13 mouse cellular contexts compared by ENCODE assay signal in the genomic region with DNA sequence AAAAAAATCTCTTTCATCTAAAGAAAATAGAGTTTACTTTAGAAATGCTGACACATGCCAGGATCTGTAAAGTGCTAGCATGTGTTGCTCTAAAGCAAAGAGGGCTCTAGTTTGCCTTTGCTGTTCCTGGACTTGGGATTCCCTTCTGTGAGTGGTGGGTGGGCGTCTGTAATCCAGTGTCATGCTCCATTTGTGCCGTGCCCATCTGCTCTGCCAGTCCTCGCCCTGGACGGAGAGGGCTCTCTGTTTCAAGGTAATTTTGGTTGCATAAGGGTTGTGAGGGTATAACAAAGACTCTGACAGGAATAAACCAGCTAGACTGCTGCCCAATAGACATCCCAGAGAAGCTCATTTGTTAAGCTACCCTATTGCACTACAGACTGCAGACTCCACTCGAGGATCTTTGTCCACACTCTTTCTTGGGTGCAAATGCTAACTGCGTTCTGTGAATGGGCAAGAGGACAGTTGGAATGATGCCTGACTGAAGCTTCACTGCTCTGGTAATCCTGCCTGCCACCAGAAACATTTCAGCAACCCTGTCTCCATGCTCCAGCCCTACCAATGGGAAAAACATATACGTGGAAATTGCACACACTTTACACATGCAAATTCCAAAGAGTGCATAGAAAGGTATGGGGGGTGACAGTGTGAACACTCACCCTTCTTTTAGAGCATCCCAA.
DNase-seq lines count a peak whose midpoint lies in the region; ATAC-seq and TF ChIP-seq lines count a peak whose summit lies in the region.
"Had no signal": no experiment of that assay in that cellular context is flagged by ENCODE, and none has a peak within 500 bp of the region (broad histone marks: within the 10 kb centered on the region; RNA-seq: fewer than 3 reads in every experiment).

No protein-coding gene starts in this region.

- H3K4me2 ChIP-seq in hindbrain, embryonic 11.5 days (replicated peaks; ENCODE audit: low read depth, low read length), result no peak overlapping the region
- H3K4me2 ChIP-seq in lung, embryonic 16.5 days (ENCODE audit: low read depth, low read length), result no peak overlapping the region
- no peak overlapping the region for H3K4me2 ChIP-seq in embryonic facial prominence, embryonic 12.5 days (replicated peaks)
- no peak overlapping the region for H3K4me2 ChIP-seq in midbrain, embryonic 15.5 days
- H3K4me2 ChIP-seq: forebrain, embryonic 13.5 days had no signal

- no peak for TF ChIP-seq CTCF in lung, adult 2 months (IDR thresholded peaks at IDR 0.05; ENCODE audit: insufficient read depth, low read length)

- 82% methylated on average over 7 of the region's 7 CpGs for WGBS in hindbrain, embryonic 10.5 days
- 71% methylated on average over 7 of the region's 7 CpGs for WGBS in hindbrain, embryonic 11.5 days
- 43% methylated on average over 7 of the region's 7 CpGs for WGBS in lung, embryonic 16.5 days
- WGBS in lung, adult 2 months, result 40% methylated on average over 7 of the region's 7 CpGs
- 54% methylated on average over 7 of the region's 7 CpGs for WGBS in embryonic facial prominence, embryonic 12.5 days
- WGBS in midbrain, embryonic 15.5 days, result 32% methylated on average over 7 of the region's 7 CpGs

- 0 out of 2 replicates have a peak overlapping the region, but pooled peaks have one; percentile 30 for H3K27ac ChIP-seq in hindbrain, embryonic 10.5 days
- no peak overlapping the region for H3K27ac ChIP-seq in hindbrain, embryonic 11.5 days (ENCODE audit: low read depth, low read length)
- peak overlapping the region; percentile 76 for H3K27ac ChIP-seq in lung, embryonic 16.5 days (ENCODE audit: low read length)
- H3K27ac ChIP-seq in embryonic facial prominence, embryonic 12.5 days, result 0 out of 2 replicates have a peak overlapping the region, but pooled peaks have one; percentile 33
- H3K27ac ChIP-seq in midbrain, embryonic 15.5 days, result peak overlapping the region; percentile 38; the same call in 1 of the 2 replicates
- H3K27ac ChIP-seq: forebrain, embryonic 13.5 days; kidney, postnatal 0 days had no signal

- H3K36me3 ChIP-seq in hindbrain, embryonic 10.5 days, result no peaks in the 10 kb centered on the region
- H3K36me3 ChIP-seq in hindbrain, embryonic 11.5 days (ENCODE audit: control insufficient read depth, insufficient read depth, low read length), result no peaks in the 10 kb centered on the region
- H3K36me3 ChIP-seq in lung, embryonic 16.5 days (ENCODE audit: control insufficient read depth, insufficient read depth, low read length), result no peaks in the 10 kb centered on the region
- no peaks in the 10 kb centered on the region for H3K36me3 ChIP-seq in embryonic facial prominence, embryonic 12.5 days
- no peaks in the 10 kb centered on the region for H3K36me3 ChIP-seq in midbrain, embryonic 15.5 days (replicated peaks)

- no peak for ATAC-seq in hindbrain, embryonic 11.5 days (ENCODE audit: low FRiP score)
- ATAC-seq in lung, embryonic 16.5 days (ENCODE audit: low read depth), result no peak
- no peak for ATAC-seq in embryonic facial prominence, embryonic 12.5 days (ENCODE audit: insufficient number of reproducible peaks, insufficient read depth, low FRiP score, low TSS enrichment)
- ATAC-seq in midbrain, embryonic 15.5 days (replicated peaks), result 0 out of 2 replicates have a peak, but pooled peaks have one; percentile 24
- ATAC-seq: forebrain, embryonic 13.5 days had no signal

- H3K4me3 ChIP-seq in hindbrain, embryonic 10.5 days, result no peak overlapping the region
- H3K4me3 ChIP-seq in hindbrain, embryonic 11.5 days (ENCODE audit: low read depth, low read length), result no peak overlapping the region
- H3K4me3 ChIP-seq in lung, embryonic 16.5 days (ENCODE audit: low read length), result no peak overlapping the region
- H3K4me3 ChIP-seq in lung, adult 2 months (replicated peaks; ENCODE audit: extremely low read depth, low read depth, low read length), result no peak overlapping the region
- no peak overlapping the region for H3K4me3 ChIP-seq in embryonic facial prominence, embryonic 12.5 days
- no peak overlapping the region for H3K4me3 ChIP-seq in midbrain, embryonic 15.5 days
- H3K4me3 ChIP-seq: forebrain, embryonic 13.5 days had no signal

- no peak for DNase-seq in hindbrain, embryonic 10.5 days (ENCODE audit: low spot score)
- no peak for DNase-seq in hindbrain, embryonic 11.5 days (ENCODE audit: low spot score)
- no peak for DNase-seq in lung, adult 2 months
- no peak for DNase-seq in adrenal gland, postnatal 10 days
- no peak for DNase-seq in layer of hippocampus, adult 11-12 months (ENCODE audit: low spot score)
- DNase-seq: embryo, embryonic 11 days; lung, postnatal 10 days; thymus, postnatal 4 days had no signal

- TF ChIP-seq POLR2A in lung, adult 2 months (IDR thresholded peaks at IDR 0.05; ENCODE audit: borderline replicate concordance, extremely low read depth, low read depth, low read length), result no peak

- H3K9ac ChIP-seq in hindbrain, embryonic 11.5 days (ENCODE audit: low read depth, low read length), result no peak overlapping the region
- no peak overlapping the region for H3K9ac ChIP-seq in lung, embryonic 16.5 days (ENCODE audit: low read length)
- H3K9ac ChIP-seq in embryonic facial prominence, embryonic 12.5 days, result no peak overlapping the region
- no peak overlapping the region for H3K9ac ChIP-seq in midbrain, embryonic 15.5 days
- H3K9ac ChIP-seq: forebrain, embryonic 13.5 days had no signal

- no peaks in the 10 kb centered on the region for H3K27me3 ChIP-seq in hindbrain, embryonic 10.5 days (ENCODE audit: insufficient read depth, poor library complexity, severe bottlenecking)
- no peaks in the 10 kb centered on the region for H3K27me3 ChIP-seq in hindbrain, embryonic 11.5 days (ENCODE audit: control insufficient read depth, insufficient read depth, low read length)
- no peaks in the 10 kb centered on the region for H3K27me3 ChIP-seq in lung, embryonic 16.5 days (ENCODE audit: control insufficient read depth, insufficient read depth, low read depth, low read length)
- no peaks in the 10 kb centered on the region for H3K27me3 ChIP-seq in embryonic facial prominence, embryonic 12.5 days
- H3K27me3 ChIP-seq in midbrain, embryonic 15.5 days (replicated peaks), result no peaks in the 10 kb centered on the region
- H3K27me3 ChIP-seq: forebrain, embryonic 13.5 days had no signal

- H3K9me3 ChIP-seq in hindbrain, embryonic 10.5 days, result no peaks in the 10 kb centered on the region
- no peaks in the 10 kb centered on the region for H3K9me3 ChIP-seq in hindbrain, embryonic 11.5 days (ENCODE audit: control insufficient read depth, low read length)
- no peaks in the 10 kb centered on the region for H3K9me3 ChIP-seq in lung, embryonic 16.5 days (ENCODE audit: control insufficient read depth, low read length)
- H3K9me3 ChIP-seq in embryonic facial prominence, embryonic 12.5 days, result no peaks in the 10 kb centered on the region
- H3K9me3 ChIP-seq in midbrain, embryonic 15.5 days, result no peaks in the 10 kb centered on the region
- H3K9me3 ChIP-seq: forebrain, embryonic 13.5 days had no signal

- peaks cover 18% of the 10 kb centered on the region for H3K4me1 ChIP-seq in hindbrain, embryonic 10.5 days (replicated peaks)
- peaks cover 2% of the 10 kb centered on the region; the same call in 1 of the 2 replicates for H3K4me1 ChIP-seq in hindbrain, embryonic 11.5 days (replicated peaks; ENCODE audit: control insufficient read depth, insufficient read depth, low read length)
- peaks cover 32% of the 10 kb centered on the region for H3K4me1 ChIP-seq in lung, embryonic 16.5 days (replicated peaks; ENCODE audit: control insufficient read depth, insufficient read depth, low read length)
- H3K4me1 ChIP-seq in lung, adult 2 months (ENCODE audit: control insufficient read depth, insufficient read depth, low read length), result peaks cover 27% of the 10 kb centered on the region
- peaks cover 28% of the 10 kb centered on the region for H3K4me1 ChIP-seq in embryonic facial prominence, embryonic 12.5 days
- peaks cover 11% of the 10 kb centered on the region for H3K4me1 ChIP-seq in midbrain, embryonic 15.5 days
